16 mouse cellular contexts compared by ENCODE assay signal in the genomic region with DNA sequence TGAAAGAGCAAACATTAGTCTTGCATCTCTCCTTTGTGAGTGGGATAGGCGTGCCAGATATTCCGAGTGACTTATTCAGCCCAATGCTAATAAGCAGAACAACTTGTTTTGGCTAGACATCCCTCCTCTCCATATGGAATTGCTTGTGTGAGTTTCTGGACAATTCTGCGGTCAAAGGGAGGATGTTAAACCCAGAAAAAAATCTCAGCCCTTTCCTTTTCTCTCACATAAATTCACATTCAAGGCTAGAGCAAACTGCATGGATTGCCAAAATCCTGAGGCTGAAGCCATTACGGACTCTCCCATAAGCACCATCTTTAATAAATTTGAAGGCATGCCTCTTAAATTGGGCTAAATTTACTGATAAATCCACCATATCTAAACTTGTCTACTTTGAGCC.
"Had no signal": no experiment of that assay in that cellular context is flagged by ENCODE, and none has a peak within 500 bp of the region (broad histone marks: within the 10 kb centered on the region; RNA-seq: fewer than 3 reads in every experiment).

No protein-coding gene starts in this region.

- H3K9me3 ChIP-seq: neural tube, embryonic 13.5 days; neural tube, embryonic 15.5 days; stomach, embryonic 15.5 days had no signal

- H3K9ac ChIP-seq: neural tube, embryonic 13.5 days; neural tube, embryonic 15.5 days; stomach, embryonic 15.5 days had no signal

- H3K4me1 ChIP-seq: neural tube, embryonic 13.5 days; neural tube, embryonic 15.5 days; stomach, embryonic 15.5 days had no signal

- H3K36me3 ChIP-seq: neural tube, embryonic 13.5 days; neural tube, embryonic 15.5 days; stomach, embryonic 15.5 days had no signal

- H3K27me3 ChIP-seq: neural tube, embryonic 13.5 days; neural tube, embryonic 15.5 days; stomach, embryonic 15.5 days had no signal

- H3K27ac ChIP-seq: neural tube, embryonic 13.5 days; neural tube, embryonic 15.5 days; stomach, embryonic 15.5 days; stomach, postnatal 0 days had no signal

- H3K4me2 ChIP-seq: neural tube, embryonic 13.5 days; neural tube, embryonic 15.5 days; stomach, embryonic 15.5 days had no signal

- H3K4me3 ChIP-seq: neural tube, embryonic 13.5 days; neural tube, embryonic 15.5 days; stomach, embryonic 15.5 days had no signal

- DNase-seq: retina, postnatal 1 day; right cerebral cortex, adult 18-20 months; right cerebral cortex, postnatal 14 days; right cerebral cortex, postnatal 25 days; right cerebral cortex, postnatal 4 days; spleen, adult 18-20 months; thymus, adult 18-20 months; thymus, adult 2 months; thymus, postnatal 14 days; thymus, postnatal 25 days; thymus, postnatal 36 days; thymus, postnatal 4 days had no signal
